Mouse (Mus musculus) ES-E14 (cell line): ENCODE results near the gene Ccdc93.

ENCODE experiments used
- CHD2 ChIP-seq: IDR thresholded peaks from 2 replicates; pipeline ENCODE4 v1.6.1; 2014; ENCODE audit warnings: mild to moderate bottlenecking, low read depth, low read length, inconsistent platforms
- HCFC1 ChIP-seq: IDR thresholded peaks from 2 replicates; pipeline ENCODE4 v1.6.1; 2012; ENCODE audit warnings: low read length, inconsistent platforms, borderline replicate concordance; ENCODE audit not compliant: insufficient read depth
- MAFK ChIP-seq: IDR thresholded peaks from 2 replicates; pipeline ENCODE4 v1.6.1; 2014; ENCODE audit warnings: mild to moderate bottlenecking, low read depth, low read length, inconsistent platforms; ENCODE audit not compliant: insufficient read depth
- ZC3H11A ChIP-seq: IDR thresholded peaks from 2 replicates; pipeline ENCODE4 v1.6.1; 2012; ENCODE audit warnings: low read depth, mild to moderate bottlenecking, inconsistent platforms, low read length, borderline replicate concordance
- ZNF384 ChIP-seq: IDR thresholded peaks from 2 replicates; pipeline ENCODE4 v1.6.1; 2012; ENCODE audit warnings: low read depth, low read length, inconsistent platforms

DNA sequence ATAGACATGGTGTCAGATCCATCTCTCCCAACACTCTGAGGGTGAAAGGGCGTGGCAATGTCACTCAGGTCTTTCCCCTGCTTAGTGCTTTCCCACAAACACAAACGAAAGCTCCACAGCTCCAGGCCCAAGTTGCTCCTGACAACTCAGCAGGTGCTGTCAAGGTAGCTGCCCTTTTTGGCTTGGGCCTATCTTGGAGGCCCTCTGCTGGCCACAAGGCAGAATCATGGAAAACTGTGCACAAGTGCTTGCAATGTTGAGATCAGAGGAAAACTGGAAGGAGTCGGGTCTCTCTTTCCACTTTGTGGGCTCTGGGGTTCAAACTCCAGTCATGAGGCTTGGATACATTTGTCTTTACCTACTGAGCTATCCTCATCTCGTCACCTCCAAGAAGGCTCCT is 118.6 kb downstream of the Ccdc93 start:
- TF ChIP-seq ZNF384 = no peak
- no peak for TF ChIP-seq ZC3H11A
- no peak for TF ChIP-seq HCFC1
- no peak for TF ChIP-seq MAFK
- TF ChIP-seq CHD2 = no peak
